Mouse (Mus musculus) liver, adult 10 weeks (tissue): Measurements from ENCODE around the gene Prm1. TPM values are rescaled to one million over a fixed set of nuclear protein-coding genes. Genes with fewer than 3 reads are reported as not detected.

ENCODE experiments used
- polyA plus RNA-seq: library from polyadenylated mRNA; stranded (reverse); fragments of 350-450 nt; fragmentation: Illumina TruSeq; extraction: RNeasy Lipid Tissue Mini Kit (QIAGEN cat#74804); gene quantifications from one replicate; pipeline ENCODE4 v1.2.3, GENCODE M21; 2014; ENCODE audit warnings: low read depth, low replicate concordance

Gene Prm1
- polyA plus RNA-seq, result 1.2 TPM

DNA sequence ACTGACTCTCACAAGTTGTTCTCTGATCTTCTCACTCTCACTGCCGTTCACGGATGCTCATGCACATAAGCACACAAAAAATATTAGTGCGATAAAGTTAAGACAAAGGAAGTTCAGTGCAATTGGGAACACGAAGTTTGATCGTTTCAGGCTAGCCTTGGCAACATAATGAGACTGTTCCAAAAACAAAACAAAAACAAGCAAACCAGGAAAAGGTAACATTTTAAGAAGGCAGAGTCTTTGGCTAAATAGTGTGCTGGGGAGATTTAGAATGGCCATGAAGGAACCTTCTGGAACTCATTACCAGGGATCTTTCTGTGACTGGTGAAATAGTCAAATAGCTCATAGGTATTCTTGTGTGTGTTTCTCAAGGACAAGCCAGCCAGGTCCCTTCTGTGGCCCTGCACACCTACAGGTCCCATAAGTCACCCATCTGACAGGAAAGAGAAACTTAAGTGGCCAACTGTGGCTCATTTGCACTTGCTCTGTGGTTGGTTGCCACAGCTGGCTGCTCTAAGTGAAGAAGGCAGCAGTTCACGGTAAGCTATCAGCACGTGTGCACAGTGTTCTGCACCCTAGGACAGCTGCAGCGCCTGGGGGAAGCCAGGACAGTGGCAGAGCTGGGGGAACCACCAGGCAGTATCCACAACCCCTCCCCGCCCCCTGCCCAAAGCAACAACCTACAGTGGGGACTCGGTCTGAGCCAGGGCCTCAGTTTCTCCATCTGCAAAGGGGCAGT is at the start of gene Prm1:
Gene Prm1, minus strand, starts transcription at position 51 of the 739 bp plus-strand sequence.

DNA sequence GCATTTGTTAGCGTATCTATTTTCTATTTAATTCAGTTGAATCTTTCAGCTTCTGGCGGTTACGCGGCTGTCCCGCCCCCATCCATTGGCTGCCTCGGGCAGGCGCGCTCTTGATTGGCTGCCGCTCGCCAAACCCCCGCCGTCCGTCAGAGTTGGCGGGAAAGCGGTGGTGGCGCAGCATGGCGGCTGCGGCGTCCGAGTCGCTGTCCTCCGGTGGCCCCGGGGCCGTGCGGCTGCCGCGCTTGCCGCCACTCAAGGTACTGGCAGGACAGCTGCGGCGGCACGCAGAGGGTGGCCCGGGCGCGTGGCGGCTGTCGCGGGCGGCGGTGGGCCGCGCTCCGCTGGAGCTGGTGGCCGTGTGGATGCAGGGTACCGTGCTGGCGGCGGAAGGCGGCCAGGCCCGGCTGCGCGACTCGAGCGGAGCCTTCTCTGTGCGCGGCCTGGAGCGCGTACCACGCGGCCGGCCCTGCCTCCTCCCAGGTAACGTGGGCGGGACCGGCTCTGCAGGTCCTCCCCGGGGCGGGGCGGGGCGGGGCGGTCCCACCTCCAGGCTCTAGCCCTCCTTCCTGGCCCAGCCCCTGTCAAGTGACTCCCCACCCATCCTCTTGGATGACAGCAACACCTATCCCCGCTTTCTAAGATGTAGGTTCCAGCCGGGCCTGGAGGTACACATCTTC is 29.4 kb upstream of the Prm1 start, which contains the start of gene Rmi2:
Gene Rmi2, plus strand, starts transcription at position 149 of the 677 bp plus-strand sequence.

DNA sequence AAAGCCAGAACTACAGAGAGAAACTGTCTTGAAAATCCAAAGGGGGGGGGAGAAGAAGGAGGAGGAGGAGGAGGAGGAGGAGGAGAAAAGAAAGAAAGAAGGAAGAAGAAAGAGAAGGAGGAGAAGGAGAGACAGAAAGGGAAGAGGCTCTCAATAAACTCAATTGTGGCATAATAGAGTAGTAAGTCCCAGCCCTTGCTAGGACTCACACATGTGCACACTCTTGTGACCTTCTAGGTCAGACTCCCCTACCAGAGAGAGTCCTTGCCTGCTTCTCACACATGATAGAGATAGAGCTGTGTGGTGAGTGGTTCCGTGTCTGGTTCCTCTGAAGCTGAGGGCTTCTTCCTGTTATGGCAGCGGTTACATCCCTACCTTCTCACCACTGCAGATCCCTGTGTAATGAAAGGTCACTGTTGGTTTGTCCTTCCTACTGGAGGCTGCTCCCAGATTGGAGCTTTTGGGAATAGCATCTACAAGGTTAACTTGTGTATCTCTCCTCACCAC is 7.3 kb upstream of the Prm1 start, which contains the start of gene Gm11172:
Gene Gm11172, plus strand, starts transcription at position 51 of the 507 bp plus-strand sequence.

DNA sequence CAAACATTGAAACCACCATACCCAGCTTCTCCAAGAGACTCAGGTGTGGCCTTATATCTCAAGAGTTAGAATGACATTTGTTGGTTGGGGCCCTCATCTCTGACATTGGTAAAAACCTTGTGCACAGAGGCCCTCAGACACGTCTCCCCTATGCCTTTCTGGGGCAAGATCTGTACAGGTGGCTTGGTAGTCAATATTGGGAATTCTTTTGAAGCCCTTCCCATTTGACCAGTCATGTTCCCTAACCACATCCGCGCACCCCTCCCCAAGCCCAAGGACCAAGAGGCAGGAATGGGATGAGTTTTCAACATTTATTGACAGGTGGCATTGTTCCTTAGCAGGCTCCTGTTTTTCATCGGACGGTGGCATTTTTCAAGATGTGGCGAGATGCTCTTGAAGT is 9.6 kb downstream of the Prm1 start, which contains the start of gene Prm2:
Gene Prm2, minus strand, starts transcription at position 101 of the 400 bp plus-strand sequence.

DNA sequence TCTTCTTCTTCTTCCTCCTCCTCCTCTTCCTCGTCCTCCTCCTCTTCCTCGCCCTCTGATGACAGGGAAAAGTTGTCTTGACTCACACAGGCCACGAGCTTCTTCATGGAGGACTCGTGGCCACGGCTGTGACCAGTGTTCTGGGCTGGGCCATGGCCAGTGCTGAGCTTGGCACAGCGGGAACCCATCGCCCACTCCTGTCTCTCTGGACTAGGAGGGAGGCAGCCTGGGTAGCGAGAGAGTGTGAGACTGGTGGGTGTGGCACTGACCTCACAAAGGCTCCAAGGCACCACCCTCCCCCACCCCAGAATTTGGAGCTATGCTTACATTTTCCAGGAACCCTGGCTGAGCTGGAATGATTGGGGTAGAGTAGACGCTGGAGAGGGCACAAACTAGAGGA is 14.9 kb downstream of the Prm1 start, which contains the start of gene Prm3:
Gene Prm3, minus strand, starts transcription at position 213 of the 400 bp plus-strand sequence.

DNA sequence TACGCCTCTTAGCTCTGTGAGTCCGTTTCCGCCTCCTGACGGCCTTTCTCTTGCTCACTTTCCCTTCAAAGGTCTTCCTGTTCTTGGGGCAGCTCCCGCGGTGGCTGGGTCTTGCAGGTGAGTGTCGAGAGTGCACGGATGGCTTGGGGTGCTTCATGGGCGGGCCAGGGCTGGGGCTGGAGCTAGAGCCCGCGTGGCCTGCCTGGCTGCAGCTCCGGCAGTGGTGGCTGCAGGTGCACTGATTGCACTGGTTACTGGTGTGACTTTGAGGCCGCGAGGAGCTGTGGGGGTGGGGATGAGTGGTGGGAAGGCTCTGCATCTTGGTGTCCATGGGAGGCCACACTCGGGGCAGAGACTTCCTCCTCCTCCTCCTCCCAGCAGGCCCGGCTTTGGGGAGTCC is 17.4 kb downstream of the Prm1 start, which contains the start of gene Tnp2:
Gene Tnp2, minus strand, starts transcription at position 390 of the 400 bp plus-strand sequence.

DNA sequence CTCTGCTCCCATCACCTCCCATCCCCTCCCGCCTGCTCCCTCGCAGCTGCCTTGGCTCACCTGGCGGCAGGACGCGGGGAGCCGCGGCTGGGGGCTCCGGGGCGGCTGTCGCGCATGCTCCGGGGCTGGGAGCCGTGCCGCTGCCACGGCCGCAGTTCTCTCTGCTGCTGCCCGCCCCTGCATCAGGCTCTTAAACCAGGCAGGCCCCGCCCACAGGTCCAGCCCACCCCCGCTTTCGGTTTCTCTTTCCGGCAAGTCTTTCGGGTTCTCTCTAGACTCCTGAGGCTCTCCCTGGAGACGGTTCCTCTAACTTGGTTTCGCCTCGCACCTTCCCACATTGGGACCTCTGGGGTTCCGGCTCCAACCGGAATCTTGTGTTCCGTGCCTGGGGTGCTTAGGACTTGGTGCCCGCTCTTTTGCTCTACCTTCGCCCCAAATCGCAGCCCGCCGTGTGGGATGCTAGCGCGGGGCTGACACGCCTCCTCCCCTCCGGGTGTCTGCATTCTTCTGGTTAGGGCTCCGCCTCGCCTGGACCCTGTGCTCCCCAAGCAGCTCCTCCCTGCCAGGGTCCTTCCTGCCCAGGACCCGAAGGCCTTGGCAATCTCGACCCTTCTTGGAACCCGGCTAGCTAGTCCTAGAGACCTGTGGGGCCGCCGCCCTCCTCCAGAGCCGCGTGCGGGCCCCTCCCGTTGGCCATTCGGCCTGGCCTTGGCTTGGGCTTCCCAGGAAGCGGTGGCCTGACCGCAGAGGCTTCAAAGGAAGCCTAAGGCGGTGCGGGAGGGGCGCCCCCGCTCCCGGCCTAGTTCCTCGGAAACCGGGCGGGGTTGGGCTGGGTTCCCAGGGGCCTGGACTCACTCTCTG is 20.0 kb downstream of the Prm1 start, which contains the start of gene Socs1:
Gene Socs1, minus strand, starts transcription at position 166 of the 861 bp plus-strand sequence.

Other genes with a start within 250 kb of the Prm1 start
- gene Socs1, start 20.3 kb downstream of the Prm1 start, polyA plus RNA-seq, result not detected
- gene Tnp2, start 17.2 kb downstream of the Prm1 start, polyA plus RNA-seq, result not detected
- gene Prm3, start 14.9 kb downstream of the Prm1 start, polyA plus RNA-seq, result not detected
- gene Prm2, start 9.7 kb downstream of the Prm1 start, polyA plus RNA-seq, result not detected
- gene Gm11172, start 7.1 kb upstream of the Prm1 start, polyA plus RNA-seq, result not detected
- gene Rmi2, start 29.2 kb upstream of the Prm1 start, polyA plus RNA-seq, result not detected